Mouse (Mus musculus) neural tube, embryonic 15.5 days (tissue): Measurements from ENCODE around the gene 3830403N18Rik. TPM values are rescaled to one million over a fixed set of nuclear protein-coding genes. Genes with fewer than 3 reads are reported as not detected.
A peak's percentile ranks its signal among the peaks of the same experiment; 100 is the strongest.
"Not testable (repeated sequence)": the region's sequence is repeated elsewhere in the genome, so short reads cannot be mapped to it uniquely, and the experiment has no call there.

Experiments
- ATAC-seq: fragments of 200-750 bp; cut with Nextera tagmentation; 2 replicates; pipeline ENCODE4 v1.8.0; 2017; ENCODE audit warnings: mild to moderate bottlenecking, moderate TSS enrichment, moderate library complexity; ENCODE audit not compliant: low FRiP score
- H3K27ac ChIP-seq: fragments of 300-500 bp; sonication (generic); replicated peaks from 2 replicates; pipeline ENCODE4 v1.5.1; 2015; ENCODE audit warnings: mild to moderate bottlenecking, inconsistent platforms
- H3K27me3 ChIP-seq: fragments of 300-500 bp; sonication (generic); replicated peaks from 2 replicates; pipeline ENCODE4 v1.6.1; 2015; ENCODE audit warnings: inconsistent platforms
- H3K36me3 ChIP-seq: fragments of 300-500 bp; sonication (generic); 2 replicates; pipeline ENCODE4 v1.6.1; 2015; ENCODE audit warnings: inconsistent platforms
- H3K4me1 ChIP-seq: fragments of 300-500 bp; sonication (generic); 2 replicates; pipeline ENCODE4 v1.6.1; 2015; ENCODE audit warnings: inconsistent platforms
- H3K4me2 ChIP-seq: fragments of 300-500 bp; sonication (generic); 2 replicates; pipeline ENCODE4 v1.6.1; 2015; ENCODE audit warnings: inconsistent platforms, mild to moderate bottlenecking, moderate library complexity
- H3K4me3 ChIP-seq: fragments of 300-500 bp; sonication (generic); replicated peaks from 2 replicates; pipeline ENCODE4 v1.5.1; 2015; ENCODE audit warnings: mild to moderate bottlenecking, inconsistent platforms
- H3K9ac ChIP-seq: fragments of 300-500 bp; sonication (generic); replicated peaks from 2 replicates; pipeline ENCODE4 v1.6.1; 2015; ENCODE audit warnings: mild to moderate bottlenecking, inconsistent platforms
- H3K9me3 ChIP-seq: fragments of 300-500 bp; sonication (generic); replicated peaks from 2 replicates; pipeline ENCODE4 v1.6.1; 2016; ENCODE audit warnings: inconsistent platforms
- WGBS: fragments of 180-500 bp; shearing (Covaris S2); methylation state at CpG from one replicate; pipeline ENCODE4 v1.1.7; 2015; ENCODE audit warnings: mixed read lengths; 5-methylcytosine and 5-hydroxymethylcytosine counted together
- polyA plus RNA-seq: library from polyadenylated mRNA; unstranded; fragments of >200 nt; fragmentation: Nextera tagmentation; extraction: Ambion mirVana; gene quantifications from 2 replicates; pipeline ENCODE4 v1.2.1, GENCODE M21; 2015

3830403N18Rik gene
- polyA plus RNA-seq, result 0.52 and 2.2 TPM in 2 replicates

DNA sequence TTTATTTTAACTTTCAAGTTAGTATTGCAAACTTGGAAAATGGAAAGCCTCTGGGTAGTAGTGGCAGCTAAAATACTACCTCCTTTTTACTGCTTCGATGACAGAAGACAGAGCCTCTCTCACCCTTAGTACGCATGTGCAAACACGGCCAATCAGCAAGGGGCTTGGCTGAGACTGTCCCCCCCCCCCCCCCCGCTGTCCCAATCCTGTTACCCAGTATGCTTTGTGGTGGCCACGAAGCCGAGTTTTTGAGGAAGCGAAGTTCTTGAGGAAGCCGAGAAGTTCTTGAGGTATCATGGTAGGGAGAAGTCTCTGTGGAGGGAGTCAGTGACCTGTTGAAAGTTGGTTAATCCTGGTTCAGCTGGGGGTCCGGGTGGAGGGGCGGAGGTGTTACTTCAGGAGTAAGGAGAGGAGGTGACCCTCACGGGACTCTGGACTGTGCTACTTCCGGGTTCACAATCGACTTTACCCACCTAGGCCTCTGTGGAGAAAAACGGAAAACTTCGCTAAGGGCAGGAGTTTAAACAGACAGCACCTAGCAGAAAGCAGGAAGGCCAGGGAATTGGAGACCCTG is at the start of gene 3830403N18Rik:
TSS of gene 3830403N18Rik (plus strand) at position 237 of the 574 bp plus-strand sequence.
- WGBS, result 91% methylated on average over 8 of the region's 15 CpGs
- H3K4me1 ChIP-seq, ATAC-seq, H3K27me3 ChIP-seq, H3K36me3 ChIP-seq, H3K27ac ChIP-seq, H3K4me2 ChIP-seq, H3K4me3 ChIP-seq, H3K9me3 ChIP-seq, H3K9ac ChIP-seq: not testable (repeated sequence)

DNA sequence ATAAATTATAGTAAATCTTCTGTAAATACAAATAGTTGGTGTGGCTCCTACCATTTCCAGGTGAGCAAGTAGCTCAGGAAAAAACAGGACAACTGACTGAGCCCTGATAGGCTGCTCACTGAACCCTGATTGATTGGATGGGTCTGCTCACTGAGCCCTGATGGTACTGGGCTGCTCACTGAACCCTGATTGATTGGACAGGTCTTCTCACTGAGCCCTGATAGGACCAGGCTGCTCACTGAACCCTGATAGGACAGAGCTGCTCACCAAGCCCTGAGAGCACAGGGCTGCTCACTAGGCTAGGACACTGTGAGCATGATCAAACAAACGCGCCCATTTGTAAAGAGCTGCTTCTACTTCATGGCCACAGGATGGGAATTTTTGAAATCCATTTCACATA is 15.0 kb downstream of the 3830403N18Rik start:
- 95% methylated on average over 2 of the region's 2 CpGs for WGBS
- Histone ChIP-seq H3K4me1 (no peaks in the 10 kb centered on the region), H3K36me3 (no peaks in the 10 kb centered on the region), H3K27me3 (no peaks in the 10 kb centered on the region), H3K9me3 (no peaks in the 10 kb centered on the region), H3K4me3 (no peak overlapping the region), H3K4me2 (no peak overlapping the region), H3K9ac (no peak overlapping the region), H3K27ac (no peak overlapping the region)
- ATAC-seq, result peak; percentile 59; the same call in 1 of the 2 replicates

DNA sequence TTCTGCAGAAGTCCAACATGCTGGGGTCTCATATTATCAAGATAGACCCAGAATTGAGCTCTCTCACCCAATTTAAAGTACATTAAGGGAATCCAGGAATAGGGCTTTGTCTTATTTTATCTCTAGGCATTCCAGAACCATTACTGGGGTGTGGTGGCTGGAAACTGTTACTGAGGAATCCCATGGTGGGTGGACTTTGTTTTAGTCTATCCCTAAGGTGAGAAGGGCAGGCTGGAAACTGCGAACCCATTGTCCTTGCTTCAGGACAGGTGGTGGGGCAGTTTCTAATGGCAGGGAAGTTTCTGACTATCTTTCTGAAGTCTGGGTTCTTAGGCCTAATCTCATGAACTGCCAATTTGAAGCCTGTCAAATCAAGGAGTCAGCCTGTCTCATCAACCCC is 50.1 kb downstream of the 3830403N18Rik start:
- H3K36me3 ChIP-seq, ATAC-seq, H3K4me1 ChIP-seq, H3K4me3 ChIP-seq, H3K9me3 ChIP-seq, H3K27me3 ChIP-seq, H3K9ac ChIP-seq, H3K4me2 ChIP-seq, H3K27ac ChIP-seq: not testable (repeated sequence)
- no CpG with 5 or more reads among the region's 1 CpGs for WGBS

Other genes with a start within 250 kb of the 3830403N18Rik start
- not detected in 2 replicates for gene Gm773, start 76.3 kb downstream of the 3830403N18Rik start, polyA plus RNA-seq
- gene Zfp449, start 209.8 kb downstream of the 3830403N18Rik start, polyA plus RNA-seq, result 5.3 and 5.7 TPM in 2 replicates
- gene Smim10l2a, start 238.0 kb downstream of the 3830403N18Rik start, polyA plus RNA-seq, result 47.6 and 52.0 TPM in 2 replicates